Mouse (Mus musculus) MEL (cell line): ENCODE measurements around the gene Ncoa7. TPM values are rescaled to one million over a fixed set of nuclear protein-coding genes. Genes with fewer than 3 reads are reported as not detected.

ENCODE experiments used
- DNase-seq: peaks from one replicate; pipeline ENCODE4 v3.0.0; 2011; ENCODE audit warnings: low read depth, low spot score
- H3K27ac ChIP-seq: 2 replicates; pipeline ENCODE4 v1.5.1; 2012; ENCODE audit warnings: low read depth, mild to moderate bottlenecking, control low read depth, low read length, moderate library complexity; ENCODE audit not compliant: control insufficient read depth
- H3K27me3 ChIP-seq, 2 experiments: fragments of 150-350 bp in 1 of 2; sonication (generic) in 1 of 2; 2 replicates each; pipeline ENCODE4 v1.6.1; 2012; ENCODE audit warnings: low read length in 2 of 2, mild to moderate bottlenecking in 2 of 2, improper control_type of control experiment in 1 of 2, moderate library complexity in 1 of 2; ENCODE audit not compliant: insufficient read depth in 2 of 2, control insufficient read depth in 1 of 2
- H3K36me3 ChIP-seq, 2 experiments: 2 replicates each; pipeline ENCODE4 v1.6.1; 2012 to 2014; ENCODE audit warnings: low read length in 2 of 2, improper control_type of control experiment in 1 of 2, inconsistent platforms in 1 of 2, mild to moderate bottlenecking in 1 of 2; ENCODE audit not compliant: insufficient read depth in 2 of 2, control insufficient read depth in 1 of 2
- H3K4me1 ChIP-seq, 2 experiments: fragments of 150-350 bp in 1 of 2; sonication (generic) in 1 of 2; 2 replicates each; pipeline ENCODE4 v1.6.1; 2012; ENCODE audit warnings: low read length in 2 of 2, improper control_type of control experiment in 1 of 2, mild to moderate bottlenecking in 1 of 2; ENCODE audit not compliant: insufficient read depth in 2 of 2, control insufficient read depth in 1 of 2
- H3K4me3 ChIP-seq, 2 experiments: fragments of 150-350 bp in 1 of 2; sonication (generic) in 1 of 2; 2 replicates each; pipeline ENCODE4 v1.5.1; 2012; ENCODE audit warnings: low read depth in 2 of 2, low read length in 2 of 2, mild to moderate bottlenecking in 2 of 2, moderate library complexity in 2 of 2, control low read depth in 1 of 2, improper control_type of control experiment in 1 of 2; ENCODE audit not compliant: control insufficient read depth in 1 of 2, insufficient read depth in 1 of 2
- H3K79me2 ChIP-seq: 2 replicates; pipeline ENCODE4 v1.6.1; 2012; ENCODE audit warnings: mild to moderate bottlenecking, low read length, moderate library complexity; ENCODE audit not compliant: control insufficient read depth, poor library complexity, insufficient read depth
- H3K9ac ChIP-seq: 2 replicates; pipeline ENCODE4 v1.6.1; 2012; ENCODE audit warnings: low read depth, mild to moderate bottlenecking, control low read depth, low read length, moderate library complexity; ENCODE audit not compliant: control insufficient read depth, poor library complexity, severe bottlenecking
- H3K9me3 ChIP-seq: fragments of 150-350 bp; sonication (generic); replicated peaks from 2 replicates; pipeline ENCODE4 v1.6.1; 2012; ENCODE audit warnings: mild to moderate bottlenecking, low read length, improper control_type of control experiment, moderate library complexity; ENCODE audit not compliant: insufficient read depth
- BHLHE40 ChIP-seq: IDR thresholded peaks from 2 replicates; pipeline ENCODE4 v1.6.1; 2012; ENCODE audit warnings: low read depth, mild to moderate bottlenecking, inconsistent platforms, low read length, improper control_type of control experiment, borderline replicate concordance
- CHD1 ChIP-seq: IDR thresholded peaks from 2 replicates; pipeline ENCODE4 v1.6.1; 2012; ENCODE audit warnings: low read depth, mild to moderate bottlenecking, inconsistent platforms, low read length, improper control_type of control experiment
- CHD2 ChIP-seq: IDR thresholded peaks from 2 replicates; pipeline ENCODE4 v1.6.1; 2011; ENCODE audit warnings: low read length, improper control_type of control experiment
- CTCF ChIP-seq, 3 experiments: IDR thresholded peaks in 2 of 3; conservative IDR thresholded peaks in 1 of 3; 2 replicates each; pipeline ENCODE4 v1.5.1; 2011 to 2012; ENCODE audit warnings: low read length in 3 of 3, low read depth in 2 of 3, mild to moderate bottlenecking in 2 of 3, improper control_type of control experiment in 1 of 3, inconsistent platforms in 1 of 3, mixed read lengths in 1 of 3, moderate library complexity in 1 of 3; ENCODE audit not compliant: control insufficient read depth in 1 of 3, insufficient read depth in 1 of 3, poor library complexity in 1 of 3, severe bottlenecking in 1 of 3
- E2F4 ChIP-seq: IDR thresholded peaks from 2 replicates; pipeline ENCODE4 v1.6.1; 2011; ENCODE audit warnings: low read depth, low read length, improper control_type of control experiment, borderline replicate concordance
- ELF1 ChIP-seq: IDR thresholded peaks from 2 replicates; pipeline ENCODE4 v1.6.1; 2014; ENCODE audit warnings: low read depth, mild to moderate bottlenecking, inconsistent platforms, low read length, improper control_type of control experiment, moderate library complexity
- EP300 ChIP-seq, 2 experiments: IDR thresholded peaks; 2 replicates each; pipeline ENCODE4 v1.6.1; 2011; ENCODE audit warnings: improper control_type of control experiment in 2 of 2, low read length in 2 of 2, low read depth in 1 of 2, mild to moderate bottlenecking in 1 of 2
- ETS1 ChIP-seq: IDR thresholded peaks from 2 replicates; pipeline ENCODE4 v1.6.1; 2012; ENCODE audit warnings: low read depth, mild to moderate bottlenecking, inconsistent platforms, low read length, improper control_type of control experiment, moderate library complexity
- GABPA ChIP-seq: IDR thresholded peaks from 2 replicates; pipeline ENCODE4 v1.6.1; 2012; ENCODE audit warnings: low read depth, mild to moderate bottlenecking, inconsistent platforms, low read length, improper control_type of control experiment, moderate library complexity
- GATA1 ChIP-seq: IDR thresholded peaks from 2 replicates; pipeline ENCODE4 v1.6.1; 2011; ENCODE audit warnings: low read depth, low read length, improper control_type of control experiment
- HCFC1 ChIP-seq: IDR thresholded peaks from 2 replicates; pipeline ENCODE4 v1.6.1; 2012; ENCODE audit warnings: low read depth, mild to moderate bottlenecking, inconsistent platforms, low read length, improper control_type of control experiment, moderate library complexity
- JUND ChIP-seq: IDR thresholded peaks from 2 replicates; pipeline ENCODE4 v1.6.1; 2011; ENCODE audit warnings: low read depth, mild to moderate bottlenecking, improper control_type of control experiment, low read length
- KAT2A ChIP-seq: conservative IDR thresholded peaks from 2 replicates; pipeline ENCODE4 v1.6.1; 2012; ENCODE audit warnings: low read depth, low read length, improper control_type of control experiment, inconsistent platforms
- MAFK ChIP-seq: IDR thresholded peaks from 2 replicates; pipeline ENCODE4 v1.6.1; 2011; ENCODE audit warnings: low read depth, mild to moderate bottlenecking, low read length, improper control_type of control experiment, borderline replicate concordance
- MAX ChIP-seq: IDR thresholded peaks from 2 replicates; pipeline ENCODE4 v1.6.1; 2011; ENCODE audit warnings: low read length, improper control_type of control experiment
- MAZ ChIP-seq: IDR thresholded peaks from 2 replicates; pipeline ENCODE4 v1.6.1; 2012; ENCODE audit warnings: low read depth, mild to moderate bottlenecking, inconsistent platforms, low read length, improper control_type of control experiment
- MEF2A ChIP-seq: IDR thresholded peaks from 2 replicates; pipeline ENCODE4 v1.6.1; 2014; ENCODE audit warnings: low read depth, mild to moderate bottlenecking, inconsistent platforms, low read length, improper control_type of control experiment; ENCODE audit not compliant: poor library complexity, insufficient replicate concordance, severe bottlenecking; ENCODE audit errors: extremely low read depth
- MXI1 ChIP-seq: IDR thresholded peaks from 2 replicates; pipeline ENCODE4 v1.6.1; 2011; ENCODE audit warnings: mild to moderate bottlenecking, low read depth, low read length, improper control_type of control experiment
- MYB ChIP-seq: IDR thresholded peaks from 2 replicates; pipeline ENCODE4 v1.6.1; 2011; ENCODE audit warnings: mild to moderate bottlenecking, low read depth, low read length, improper control_type of control experiment
- MYC ChIP-seq: IDR thresholded peaks from 2 replicates; pipeline ENCODE4 v1.6.1; 2011; ENCODE audit warnings: low read depth, mild to moderate bottlenecking, low read length, improper control_type of control experiment, moderate library complexity
- NELFE ChIP-seq: IDR thresholded peaks from 2 replicates; pipeline ENCODE4 v1.6.1; 2011; ENCODE audit warnings: low read depth, low read length, improper control_type of control experiment
- POLR2A ChIP-seq, 2 experiments: IDR thresholded peaks; 2 replicates each; pipeline ENCODE4 v1.6.1; 2011 to 2012; ENCODE audit warnings: low read length in 2 of 2, mild to moderate bottlenecking in 2 of 2, control low read depth in 1 of 2, improper control_type of control experiment in 1 of 2, low read depth in 1 of 2, moderate library complexity in 1 of 2; ENCODE audit not compliant: control insufficient read depth in 1 of 2, insufficient read depth in 1 of 2, poor library complexity in 1 of 2
- POLR2AphosphoS2 ChIP-seq: IDR thresholded peaks from 2 replicates; pipeline ENCODE4 v1.6.1; 2011; ENCODE audit warnings: low read length, improper control_type of control experiment
- POLR2AphosphoS5 ChIP-seq: IDR thresholded peaks from 2 replicates; pipeline ENCODE4 v1.6.1; 2012; ENCODE audit warnings: low read depth, borderline replicate concordance, mild to moderate bottlenecking, inconsistent platforms, low read length, moderate library complexity, mixed read lengths
- RAD21 ChIP-seq: IDR thresholded peaks from 2 replicates; pipeline ENCODE4 v1.6.1; 2011; ENCODE audit warnings: mild to moderate bottlenecking, low read depth, low read length, improper control_type of control experiment
- RCOR1 ChIP-seq: IDR thresholded peaks from 2 replicates; pipeline ENCODE4 v1.6.1; 2012; ENCODE audit warnings: low read depth, mild to moderate bottlenecking, inconsistent platforms, low read length, improper control_type of control experiment
- SIN3A ChIP-seq: IDR thresholded peaks from 2 replicates; pipeline ENCODE4 v1.6.1; 2012; ENCODE audit warnings: low read length, improper control_type of control experiment, inconsistent platforms
- SMC3 ChIP-seq: IDR thresholded peaks from 2 replicates; pipeline ENCODE4 v1.6.1; 2011; ENCODE audit warnings: low read depth, low read length, improper control_type of control experiment
- TAL1 ChIP-seq: IDR thresholded peaks from 2 replicates; pipeline ENCODE4 v1.6.1; 2012; ENCODE audit warnings: mild to moderate bottlenecking, inconsistent platforms, low read length, moderate library complexity, mixed read lengths
- TBP ChIP-seq: IDR thresholded peaks from 2 replicates; pipeline ENCODE4 v1.8.0; 2011; ENCODE audit warnings: low read depth, low read length, improper control_type of control experiment
- TCF12 ChIP-seq: IDR thresholded peaks from 2 replicates; pipeline ENCODE4 v1.6.1; 2014; ENCODE audit warnings: low read depth, mild to moderate bottlenecking, inconsistent platforms, low read length, improper control_type of control experiment, moderate library complexity
- UBTF ChIP-seq: IDR thresholded peaks from 2 replicates; pipeline ENCODE4 v1.6.1; 2012; ENCODE audit warnings: low read depth, mild to moderate bottlenecking, inconsistent platforms, low read length, improper control_type of control experiment, moderate library complexity, borderline replicate concordance; ENCODE audit not compliant: insufficient read depth
- USF1 ChIP-seq: IDR thresholded peaks from 2 replicates; pipeline ENCODE4 v1.6.1; 2014; ENCODE audit warnings: low read depth, mild to moderate bottlenecking, inconsistent platforms, low read length, improper control_type of control experiment, moderate library complexity
- USF2 ChIP-seq, 2 experiments: IDR thresholded peaks; 2 replicates each; pipeline ENCODE4 v1.6.1; 2011 to 2012; ENCODE audit warnings: improper control_type of control experiment in 2 of 2, low read length in 2 of 2, borderline replicate concordance in 1 of 2, inconsistent platforms in 1 of 2, low read depth in 1 of 2, mild to moderate bottlenecking in 1 of 2; ENCODE audit not compliant: insufficient read depth in 1 of 2
- ZC3H11A ChIP-seq: IDR thresholded peaks from 2 replicates; pipeline ENCODE4 v1.6.1; 2012; ENCODE audit warnings: low read depth, mild to moderate bottlenecking, inconsistent platforms, low read length, improper control_type of control experiment
- ZKSCAN1 ChIP-seq: IDR thresholded peaks from 2 replicates; pipeline ENCODE4 v1.6.1; 2012; ENCODE audit warnings: low read depth, mild to moderate bottlenecking, inconsistent platforms, low read length, improper control_type of control experiment, moderate library complexity
- ZNF384 ChIP-seq: IDR thresholded peaks from 2 replicates; pipeline ENCODE4 v1.6.1; 2012; ENCODE audit warnings: low read depth, mild to moderate bottlenecking, inconsistent platforms, low read length, improper control_type of control experiment
- polyA plus RNA-seq, 2 experiments: library from polyadenylated mRNA; stranded (reverse) in 1 of 2; unstranded in 1 of 2; fragments of >175 nt in 1 of 2; fragments of >200 nt in 1 of 2; gene quantifications; 2 replicates each; pipeline versions ENCODE4 v1.2.1 to v1.2.4; 2012; ENCODE audit warnings: low replicate concordance in 2 of 2, low read depth in 1 of 2; ENCODE audit not compliant: insufficient read length in 2 of 2, insufficient read depth in 1 of 2, missing spikeins in 1 of 2
- total RNA-seq: library from RNA; depleted of rRNA; stranded (reverse); fragments of 300-350 nt; gene quantifications from 2 replicates; pipeline ENCODE4 v1.2.3, GENCODE M21; 2012

Gene Ncoa7
- total and polyA plus RNA-seq, 3 experiments: 1.7 to 64.9 (median 4.2) TPM

DNA sequence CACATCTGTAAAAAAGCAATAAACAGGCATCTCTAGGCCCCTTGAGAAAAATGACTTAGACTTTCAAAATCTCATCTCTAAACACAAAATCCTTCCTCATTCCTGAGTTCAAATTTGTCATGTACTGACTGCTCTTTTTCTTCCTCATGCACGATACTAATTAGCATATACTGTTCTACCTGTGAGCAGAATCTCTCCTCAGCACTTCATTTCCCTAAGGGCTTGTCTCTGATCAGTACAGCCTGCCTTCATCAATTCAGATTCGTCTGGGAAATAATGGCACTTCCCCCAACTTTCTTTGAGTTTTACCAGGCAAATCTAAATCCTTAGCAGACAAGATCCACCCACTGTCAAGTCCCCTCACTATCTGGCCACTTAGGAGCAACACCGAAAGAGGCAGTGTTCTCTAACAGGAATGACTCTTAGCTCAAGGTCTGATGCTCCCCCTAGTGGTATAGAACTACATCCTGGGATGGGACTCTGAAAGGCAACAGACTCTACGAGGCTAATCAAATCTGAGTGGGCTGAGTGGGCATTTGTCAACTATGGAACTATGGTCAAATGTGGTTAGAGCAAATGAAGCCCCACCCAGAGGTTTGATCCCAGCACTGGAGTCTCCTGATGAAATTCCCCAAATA lies 84.3 kb downstream of the Ncoa7 start:
- Histone ChIP-seq H3K36me3 (peaks cover 0 to 2% of the 10 kb centered on the region in 2 experiments; a peak in 1 of 4 replicates), H3K27ac (no peak overlapping the region), H3K4me3 (peak overlapping the region; percentile 25 to 42; a peak in 3 of 4 replicates)
- TF ChIP-seq TCF12 (no peak), ZKSCAN1 (no peak), EP300 (IDR thresholded peaks at IDR 0.05; ENCODE audit: low read depth in 1 of 2, low read length in 2 of 2) (no peak), KAT2A (no peak), ETS1 (no peak), UBTF (no peak), CTCF (IDR thresholded peaks at IDR 0.05 in 2 of 3, conservative IDR thresholded peaks at IDR 0.05 in 1 of 3; ENCODE audit: control insufficient read depth in 1 of 3, insufficient read depth in 1 of 3, low read depth in 2 of 3, low read length in 3 of 3, poor library complexity in 1 of 3, severe bottlenecking in 1 of 3) (peak; percentile 58 to 99 (median 83)), MEF2A (no peak), SMC3 (peak; percentile 91), RAD21 (peak; percentile 91), TBP (no peak), ELF1 (no peak), MAFK (no peak), GABPA (no peak), CHD2 (no peak), USF2 (IDR thresholded peaks at IDR 0.05; ENCODE audit: borderline replicate concordance in 1 of 2, insufficient read depth in 1 of 2, low read depth in 1 of 2, low read length in 2 of 2) (no peak), HCFC1 (no peak), POLR2AphosphoS5 (no peak), JUND (no peak), POLR2A (IDR thresholded peaks at IDR 0.05; ENCODE audit: control insufficient read depth in 1 of 2, insufficient read depth in 1 of 2, low read depth in 1 of 2, low read length in 2 of 2, poor library complexity in 1 of 2) (no peak), MYC (no peak), CHD1 (no peak), BHLHE40 (no peak), POLR2AphosphoS2 (no peak), SIN3A (peak; percentile 53; the same call in 1 of the 2 replicates), ZNF384 (peak; percentile 28; the same call in 1 of the 2 replicates), MAX (no peak), MAZ (no peak), GATA1 (peak; percentile 16; the same call in 1 of the 2 replicates), E2F4 (no peak), RCOR1 (no peak), MYB (no peak), MXI1 (no peak), TAL1 (no peak), NELFE (no peak), ZC3H11A (peak; percentile 77), USF1 (no peak)

More for the DNA sequence above, 84.3 kb downstream of the Ncoa7 start:
- H3K27me3 ChIP-seq: no peaks in the 10 kb centered on the region
- H3K79me2 ChIP-seq: no peaks in the 10 kb centered on the region
- DNase-seq: peak; percentile 87
- H3K4me1 ChIP-seq: no peaks in the 10 kb centered on the region; a peak in 1 of 4 replicates
- no peak overlapping the region for H3K9ac ChIP-seq
- no peaks in the 10 kb centered on the region for H3K9me3 ChIP-seq
